Mouse (Mus musculus) erythroid progenitor cell, adult 5-6 weeks (primary cell): Measurements from ENCODE around the gene Mobp. TPM values are rescaled to one million over a fixed set of nuclear protein-coding genes. Genes with fewer than 3 reads are reported as not detected.
A peak's percentile ranks its signal among the peaks of the same experiment; 100 is the strongest.

ENCODE experiments used
- ATAC-seq: replicated peaks from 2 replicates; pipeline ENCODE4 v1.8.0; 2016; ENCODE audit warnings: moderate number of reproducible peaks, mild to moderate bottlenecking, moderate TSS enrichment, inconsistent platforms; ENCODE audit not compliant: poor library complexity, low FRiP score, severe bottlenecking
- total RNA-seq, 2 experiments: library from RNA; stranded (forward) in 1 of 2; stranded (reverse) in 1 of 2; fragments of 150-400 nt in 1 of 2; fragments of 186-747, 209-891 nt in 1 of 2; gene quantifications; 2 replicates each; pipeline versions ENCODE4 v1.2.3 to v1.2.4; 2015 to 2017; ENCODE audit warnings: low replicate concordance in 2 of 2

Gene Mobp
- total RNA-seq, 2 experiments from 2014 or later, result not detected

GRCm38 (mm10) chr9:120202683-120203082, 53.2 kb downstream of the Mobp start:
- ATAC-seq, result 0 out of 2 replicates have a peak, but pooled peaks have one; percentile 49

- no peak for ATAC-seq
Measured at GRCm38 (mm10) chr9:120203936-120204335, 54.4 kb downstream of the Mobp start.

GRCm38 (mm10) chr9:120206897-120207296, 57.4 kb downstream of the Mobp start:
- ATAC-seq, result no peak

- ATAC-seq, result no peak
Measured at GRCm38 (mm10) chr9:120210068-120210467, 60.6 kb downstream of the Mobp start.

DNA sequence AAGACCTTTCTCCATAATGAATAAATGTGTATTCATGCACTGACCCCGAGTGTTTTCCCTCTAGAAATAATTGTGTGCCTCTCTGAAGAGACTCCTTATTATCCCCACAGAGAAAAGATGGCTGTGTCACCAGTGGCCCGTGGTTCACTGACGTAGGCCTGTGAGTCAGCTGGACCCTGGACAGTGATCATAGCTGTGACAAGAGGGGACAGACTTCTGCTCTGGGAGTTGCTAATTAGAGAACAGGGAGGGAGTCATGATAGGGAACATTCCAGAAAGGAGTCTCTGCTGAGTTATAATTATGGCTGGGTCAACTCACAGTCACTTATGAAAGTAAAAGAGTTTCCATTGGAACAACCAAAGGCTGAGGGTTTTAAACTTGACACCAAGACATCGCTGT, 61.4 kb downstream of the Mobp start:
- ATAC-seq, result no peak

DNA sequence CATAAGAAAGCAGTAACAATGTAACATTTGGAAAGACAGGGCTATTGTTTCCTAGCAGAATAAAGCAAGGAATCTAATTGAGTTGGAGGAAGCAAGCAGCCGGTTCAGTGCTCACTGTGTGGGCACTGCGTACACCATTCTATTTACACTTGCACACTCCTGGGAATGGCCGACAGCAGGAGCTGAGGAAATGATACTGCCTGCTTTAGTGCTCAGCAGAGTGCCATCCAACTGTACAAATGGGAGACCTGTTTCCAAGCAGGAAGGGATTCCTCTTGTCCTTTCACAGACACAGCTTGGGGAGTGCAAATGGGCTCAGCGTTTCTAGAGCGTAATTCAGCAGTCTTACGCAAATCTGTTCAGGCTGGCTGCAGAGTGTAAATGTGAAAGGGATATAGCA, 63.4 kb downstream of the Mobp start:
- ATAC-seq, result no peak

DNA sequence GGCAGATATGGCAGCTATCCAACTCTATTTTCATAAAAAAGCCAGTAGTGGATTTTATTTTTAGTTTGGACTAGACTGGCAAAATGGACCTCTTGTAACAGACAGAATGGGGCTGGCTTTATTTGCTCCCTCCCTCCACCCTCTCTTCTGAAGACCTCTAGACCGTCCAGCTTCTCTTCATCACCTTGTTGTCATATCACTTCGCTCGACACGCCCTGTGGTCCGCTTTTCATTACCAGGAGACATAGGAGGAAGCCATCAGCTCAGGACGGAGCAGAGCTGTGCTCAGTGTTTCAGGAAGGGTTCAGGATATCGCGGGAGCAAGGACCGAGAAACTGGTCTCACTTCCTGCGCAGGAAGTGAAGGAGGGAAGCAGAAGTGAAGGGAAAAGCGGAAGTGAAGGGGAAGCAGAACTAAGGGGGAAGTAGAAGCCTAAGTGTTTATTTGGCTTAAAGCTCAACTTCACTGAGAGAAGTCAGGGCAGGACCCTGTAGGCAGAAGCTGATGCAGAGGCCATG, 65.5 kb downstream of the Mobp start:
- no peak for ATAC-seq

DNA sequence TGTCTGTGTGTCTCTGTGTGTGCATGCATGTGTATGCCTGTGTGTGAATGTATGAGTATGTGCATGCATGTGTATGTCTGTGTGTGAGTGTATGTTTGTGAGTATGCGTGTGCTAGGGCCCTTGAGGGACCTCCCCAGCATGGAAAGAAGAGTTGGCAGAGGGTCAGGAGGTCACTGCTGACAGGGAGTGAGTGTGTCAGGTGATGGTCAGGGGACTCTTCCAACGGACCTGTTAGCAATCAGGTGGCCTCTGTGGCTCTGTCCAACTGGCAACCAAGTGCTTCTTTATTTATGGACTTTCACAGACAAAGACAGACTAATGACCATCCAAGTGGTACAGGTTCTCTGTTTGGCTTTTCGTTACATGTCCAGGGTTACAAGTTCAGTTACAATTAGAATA, 69.9 kb downstream of the Mobp start:
- no peak for ATAC-seq

Other genes starting within 250 kb of the Mobp start
- gene Gorasp1, start 212.1 kb upstream of the Mobp start, total RNA-seq (2015; ENCODE audit: low replicate concordance), result 2.5 and 4.2 TPM in 2 replicates
- 0.90 and 2.3 TPM in 2 replicates for gene Gorasp1, start 212.1 kb upstream of the Mobp start, total RNA-seq (2017; ENCODE audit: low replicate concordance)
- gene Ttc21a, start 212.1 kb upstream of the Mobp start, total RNA-seq (2015; ENCODE audit: low replicate concordance), result 2.1 TPM in 1 of 2 replicates, not detected in the other
- gene Ttc21a, start 212.1 kb upstream of the Mobp start, total RNA-seq (2017; ENCODE audit: low replicate concordance), result 1.5 TPM in 1 of 2 replicates, not detected in the other
- gene Csrnp1, start 165.0 kb upstream of the Mobp start, total RNA-seq (2015; ENCODE audit: low replicate concordance), result 2.1 and 2.2 TPM in 2 replicates
- gene Csrnp1, start 165.0 kb upstream of the Mobp start, total RNA-seq (2017; ENCODE audit: low replicate concordance), result 1.4 and 3.0 TPM in 2 replicates
- gene Xirp1, start 126.1 kb upstream of the Mobp start, total RNA-seq (2015; ENCODE audit: low replicate concordance), result not detected in 2 replicates
- not detected in 2 replicates for gene Xirp1, start 126.1 kb upstream of the Mobp start, total RNA-seq (2017; ENCODE audit: low replicate concordance)
- 4.2 and 6.1 TPM in 2 replicates for gene Cx3cr1, start 79.8 kb upstream of the Mobp start, total RNA-seq (2015; ENCODE audit: low replicate concordance)
- gene Cx3cr1, start 79.8 kb upstream of the Mobp start, total RNA-seq (2017; ENCODE audit: low replicate concordance), result 2.5 and 3.7 TPM in 2 replicates
- gene Ccr8, start 57.6 kb upstream of the Mobp start, total RNA-seq (2015; ENCODE audit: low replicate concordance), result not detected in 2 replicates
- not detected in 2 replicates for gene Ccr8, start 57.6 kb upstream of the Mobp start, total RNA-seq (2017; ENCODE audit: low replicate concordance)
- gene Slc25a38, start 39.3 kb upstream of the Mobp start, total RNA-seq (2015; ENCODE audit: low replicate concordance), result 271 and 362 TPM in 2 replicates
- 322 and 446 TPM in 2 replicates for gene Slc25a38, start 39.3 kb upstream of the Mobp start, total RNA-seq (2017; ENCODE audit: low replicate concordance)
- gene Rpsa, start 22.0 kb upstream of the Mobp start, total RNA-seq (2015; ENCODE audit: low replicate concordance), result 703 and 915 TPM in 2 replicates
- gene Rpsa, start 22.0 kb upstream of the Mobp start, total RNA-seq (2017; ENCODE audit: low replicate concordance), result 860 and 1,041 TPM in 2 replicates
- gene Myrip, start 151.8 kb downstream of the Mobp start, total RNA-seq (2015; ENCODE audit: low replicate concordance), result not detected in 2 replicates
- not detected in 2 replicates for gene Myrip, start 151.8 kb downstream of the Mobp start, total RNA-seq (2017; ENCODE audit: low replicate concordance)